Comparison of ENCODE assay signal across 24 mouse cellular contexts in the genomic region with DNA sequence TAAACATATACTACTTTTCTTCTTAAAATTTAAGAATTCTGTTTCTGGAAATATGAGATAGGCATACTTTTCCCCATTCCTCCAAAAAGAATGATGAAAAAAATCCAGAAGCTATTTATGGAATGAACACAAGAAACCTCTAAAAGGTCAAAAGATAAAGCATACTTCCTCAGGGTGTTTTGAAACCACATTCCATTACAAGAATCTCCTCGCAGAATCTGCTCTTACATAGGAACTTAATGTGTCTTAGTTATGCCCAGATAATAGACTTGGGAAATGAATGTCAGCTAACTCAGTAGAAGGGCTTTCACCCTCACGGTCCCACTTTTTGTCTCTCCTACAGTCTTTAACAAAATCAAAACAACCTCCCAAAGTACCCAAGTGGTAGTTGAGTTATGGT. TPM values are rescaled to one million over a fixed set of nuclear protein-coding genes. Genes with fewer than 3 reads are reported as not detected.
"Had no signal": no experiment of that assay in that cellular context is flagged by ENCODE, and none has a peak within 500 bp of the region (broad histone marks: within the 10 kb centered on the region; RNA-seq: fewer than 3 reads in every experiment).

No protein-coding gene starts in this region.

- H3K27me3 ChIP-seq: heart, embryonic 12.5 days; hindbrain, embryonic 12.5 days; intestine, embryonic 15.5 days; limb, embryonic 13.5 days; limb, embryonic 15.5 days; liver, embryonic 12.5 days had no signal

- DNase-seq: gastrocnemius, adult 2 months; gastrocnemius, postnatal 10 days; gastrocnemius, postnatal 25 days; heart, adult 18-20 months; heart, postnatal 10 days; heart, postnatal 4 days; kidney, adult 18-20 months; kidney, adult 8-10 months; kidney, postnatal 14 days; kidney, postnatal 4 days; layer of hippocampus, postnatal 36 days; left cerebral cortex, postnatal 4 days had no signal

- ATAC-seq: hindbrain, embryonic 16.5 days; inflammation-experienced regulatory T-cells, adult 6 months; intestine, embryonic 15.5 days; intestine, postnatal 0 days; liver, embryonic 12.5 days had no signal

RNA-seq across cellular contexts. Expression of a gene that starts 58.9 kb away (rescaled TPM):
- total RNA-seq: granulocyte monocyte progenitor cell, adult 5-6 weeks; heart, adult 18-20 months; heart, adult 8-10 months; heart, postnatal 4 days had no signal
- polyA plus RNA-seq: inflammation-experienced regulatory T-cells, adult 6 months; liver, adult 2 months had no signal
